ENCODE assay signal across 25 mouse cellular contexts in genomic region chr12:31749846-31750245, GRCm38 (mm10). TPM values are rescaled to one million over a fixed set of nuclear protein-coding genes. Genes with fewer than 3 reads are reported as not detected.
"Had no signal": no experiment of that assay in that cellular context is flagged by ENCODE, and none has a peak within 500 bp of the region (broad histone marks: within the 10 kb centered on the region; RNA-seq: fewer than 3 reads in every experiment).

No protein-coding gene starts in this region.

- H3K4me1 ChIP-seq: heart, embryonic 13.5 days; heart, embryonic 15.5 days; hindbrain, embryonic 12.5 days; intestine, embryonic 15.5 days; limb, embryonic 13.5 days; limb, embryonic 15.5 days; liver, embryonic 12.5 days had no signal

- DNase-seq: gastrocnemius, adult 2 months; gastrocnemius, postnatal 10 days; gastrocnemius, postnatal 25 days; heart, adult 18-20 months; heart, postnatal 14 days; heart, postnatal 36 days; kidney, adult 18-20 months; kidney, adult 8-10 months; kidney, postnatal 10 days; kidney, postnatal 36 days; layer of hippocampus, adult 9-11 months; layer of hippocampus, postnatal 36 days; left cerebral cortex, postnatal 4 days had no signal

- H3K27me3 ChIP-seq: heart, embryonic 13.5 days; heart, embryonic 15.5 days; hindbrain, embryonic 12.5 days; intestine, embryonic 15.5 days; limb, embryonic 13.5 days; limb, embryonic 15.5 days; liver, embryonic 12.5 days had no signal

- H3K4me3 ChIP-seq: gastrocnemius, adult 2 months; heart, embryonic 13.5 days; heart, embryonic 15.5 days; hindbrain, embryonic 12.5 days; intestine, embryonic 15.5 days; limb, embryonic 13.5 days; limb, embryonic 15.5 days; liver, embryonic 12.5 days had no signal

- H3K9ac ChIP-seq: heart, embryonic 13.5 days; heart, embryonic 15.5 days; hindbrain, embryonic 12.5 days; hindbrain, embryonic 14.5 days; intestine, embryonic 15.5 days; limb, embryonic 13.5 days; limb, embryonic 15.5 days; liver, embryonic 12.5 days; liver, embryonic 14.5 days had no signal

- H3K9me3 ChIP-seq: heart, embryonic 13.5 days; heart, embryonic 15.5 days; hindbrain, embryonic 12.5 days; intestine, embryonic 15.5 days; limb, embryonic 13.5 days; limb, embryonic 15.5 days; liver, embryonic 12.5 days had no signal

- H3K27ac ChIP-seq: gastrocnemius, adult 2 months; heart, embryonic 13.5 days; heart, embryonic 15.5 days; hindbrain, embryonic 12.5 days; hindbrain, embryonic 14.5 days; intestine, embryonic 15.5 days; limb, embryonic 13.5 days; limb, embryonic 15.5 days; liver, embryonic 12.5 days; liver, embryonic 14.5 days had no signal

- H3K36me3 ChIP-seq: heart, embryonic 15.5 days; hindbrain, embryonic 12.5 days; intestine, embryonic 15.5 days had no signal

RNA-seq across cellular contexts. Expression of gene Gpr22, which starts 36.1 kb away (rescaled TPM):
- total RNA-seq: gastrocnemius, adult 2 months; gastrocnemius, postnatal 10 days; gastrocnemius, postnatal 25 days; gastrocnemius, postnatal 4 days; hematopoietic stem cell, adult 5-6 weeks; liver, adult 2 months had no signal
